Mouse (Mus musculus): ENCODE results near the gene Acot7. TPM values are rescaled to one million over a fixed set of nuclear protein-coding genes. Genes with fewer than 3 reads are reported as not detected.
A peak's percentile ranks its signal among the peaks of the same experiment; 100 is the strongest.

The Acot7 gene
- polyA plus RNA-seq, 1 experiment from 2014 or later = 51.1 TPM

GRCm38 (mm10) chr4:152263089-152263488 lies 85.2 kb downstream of the Acot7 start:
- peak overlapping the region; percentile 53 for H3K4me2 ChIP-seq
- no peak for DNase-seq (ENCODE audit: low spot score)
- peaks cover 30% of the 10 kb centered on the region for H3K4me1 ChIP-seq (replicated peaks; ENCODE audit: control insufficient read depth, insufficient read depth, low read length)
- no peak overlapping the region for H3K27ac ChIP-seq (ENCODE audit: low read depth, low read length)
- H3K27me3 ChIP-seq (replicated peaks; ENCODE audit: control insufficient read depth, insufficient read depth, low read length) = no peaks in the 10 kb centered on the region
- WGBS = 56% methylated on average over 9 of the region's 9 CpGs
- peak; percentile 58 for ATAC-seq (replicated peaks; ENCODE audit: low FRiP score)
- no peaks in the 10 kb centered on the region for H3K36me3 ChIP-seq (ENCODE audit: control insufficient read depth, insufficient read depth, low read length)
- no peak overlapping the region for H3K4me3 ChIP-seq (ENCODE audit: low read depth, low read length)
- no peak overlapping the region for H3K9ac ChIP-seq (ENCODE audit: low read depth, low read length)
- no peaks in the 10 kb centered on the region for H3K9me3 ChIP-seq (ENCODE audit: control insufficient read depth, low read length)

- Histone ChIP-seq H3K4me3 (ENCODE audit: low read depth, low read length) (no peak overlapping the region), H3K4me1 (replicated peaks; ENCODE audit: control insufficient read depth, insufficient read depth, low read length) (peaks cover 30% of the 10 kb centered on the region), H3K36me3 (ENCODE audit: control insufficient read depth, insufficient read depth, low read length) (no peaks in the 10 kb centered on the region), H3K4me2 (peak overlapping the region; percentile 53), H3K9me3 (ENCODE audit: control insufficient read depth, low read length) (no peaks in the 10 kb centered on the region), H3K27ac (ENCODE audit: low read depth, low read length) (peak overlapping the region; percentile 32; the same call in 1 of the 2 replicates), H3K9ac (ENCODE audit: low read depth, low read length) (peak overlapping the region; percentile 50), H3K27me3 (replicated peaks; ENCODE audit: control insufficient read depth, insufficient read depth, low read length) (no peaks in the 10 kb centered on the region)
- 35% methylated on average over 10 of the region's 10 CpGs for WGBS
- DNase-seq (ENCODE audit: low spot score) (peak; percentile 64), ATAC-seq (replicated peaks; ENCODE audit: low FRiP score) (peak; percentile 77)
Observed at GRCm38 (mm10) chr4:152263512-152264176, 85.7 kb downstream of the Acot7 start.

GRCm38 (mm10) chr4:152264177-152264530 lies 86.2 kb downstream of the Acot7 start:
- Histone ChIP-seq H3K27ac (ENCODE audit: low read depth, low read length) (peak overlapping the region; percentile 32; the same call in 1 of the 2 replicates), H3K4me2 (peak overlapping the region; percentile 53), H3K9ac (ENCODE audit: low read depth, low read length) (peak overlapping the region; percentile 50), H3K27me3 (replicated peaks; ENCODE audit: control insufficient read depth, insufficient read depth, low read length) (no peaks in the 10 kb centered on the region), H3K4me1 (replicated peaks; ENCODE audit: control insufficient read depth, insufficient read depth, low read length) (peaks cover 30% of the 10 kb centered on the region), H3K4me3 (ENCODE audit: low read depth, low read length) (no peak overlapping the region), H3K36me3 (ENCODE audit: control insufficient read depth, insufficient read depth, low read length) (no peaks in the 10 kb centered on the region), H3K9me3 (ENCODE audit: control insufficient read depth, low read length) (no peaks in the 10 kb centered on the region)
- 52% methylated on average over 4 of the region's 4 CpGs for WGBS
- ATAC-seq (replicated peaks; ENCODE audit: low FRiP score) = peak; percentile 13; the same call in 1 of the 2 replicates
- DNase-seq (ENCODE audit: low spot score) = no peak

GRCm38 (mm10) chr4:152264867-152265568 lies 87.1 kb downstream of the Acot7 start:
- DNase-seq (ENCODE audit: low spot score) (no peak), ATAC-seq (replicated peaks; ENCODE audit: low FRiP score) (no peak)
- Histone ChIP-seq H3K27me3 (replicated peaks; ENCODE audit: control insufficient read depth, insufficient read depth, low read length) (no peaks in the 10 kb centered on the region), H3K9me3 (ENCODE audit: control insufficient read depth, low read length) (no peaks in the 10 kb centered on the region), H3K27ac (ENCODE audit: low read depth, low read length) (no peak overlapping the region), H3K36me3 (ENCODE audit: control insufficient read depth, insufficient read depth, low read length) (no peaks in the 10 kb centered on the region), H3K4me3 (ENCODE audit: low read depth, low read length) (no peak overlapping the region), H3K4me2 (no peak overlapping the region), H3K4me1 (replicated peaks; ENCODE audit: control insufficient read depth, insufficient read depth, low read length) (peaks cover 30% of the 10 kb centered on the region), H3K9ac (ENCODE audit: low read depth, low read length) (no peak overlapping the region)
- WGBS = 87% methylated on average over 9 of the region's 9 CpGs

DNA sequence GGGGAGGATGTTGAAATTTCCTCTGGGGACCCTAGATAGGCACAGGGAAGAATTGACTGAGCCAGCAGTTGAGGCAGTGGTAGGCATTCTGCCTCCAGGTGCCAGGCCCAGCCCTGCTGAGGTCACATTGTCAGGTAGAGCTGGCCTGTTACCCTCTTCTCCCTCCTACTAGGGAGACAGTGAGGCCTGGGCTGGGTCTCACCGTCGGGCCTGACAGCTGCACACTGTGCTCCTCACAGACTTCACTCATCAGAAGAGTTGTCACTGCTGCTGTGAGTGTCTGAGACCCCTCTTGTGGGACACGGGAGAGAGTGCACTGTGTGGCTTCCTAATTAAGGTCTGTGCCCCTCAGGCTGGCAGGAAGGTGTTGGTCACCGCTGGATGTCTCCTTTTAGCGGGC lies 87.9 kb downstream of the Acot7 start:
- Histone ChIP-seq H3K27me3 (replicated peaks; ENCODE audit: control insufficient read depth, insufficient read depth, low read length) (no peaks in the 10 kb centered on the region), H3K9me3 (ENCODE audit: control insufficient read depth, low read length) (no peaks in the 10 kb centered on the region), H3K27ac (ENCODE audit: low read depth, low read length) (no peak overlapping the region), H3K9ac (ENCODE audit: low read depth, low read length) (no peak overlapping the region), H3K4me3 (ENCODE audit: low read depth, low read length) (no peak overlapping the region), H3K4me2 (no peak overlapping the region), H3K36me3 (ENCODE audit: control insufficient read depth, insufficient read depth, low read length) (no peaks in the 10 kb centered on the region), H3K4me1 (replicated peaks; ENCODE audit: control insufficient read depth, insufficient read depth, low read length) (peaks cover 30% of the 10 kb centered on the region)
- no peak for DNase-seq (ENCODE audit: low spot score)
- 74% methylated on average over 5 of the region's 5 CpGs for WGBS
- ATAC-seq (replicated peaks; ENCODE audit: low FRiP score) = no peak

DNA sequence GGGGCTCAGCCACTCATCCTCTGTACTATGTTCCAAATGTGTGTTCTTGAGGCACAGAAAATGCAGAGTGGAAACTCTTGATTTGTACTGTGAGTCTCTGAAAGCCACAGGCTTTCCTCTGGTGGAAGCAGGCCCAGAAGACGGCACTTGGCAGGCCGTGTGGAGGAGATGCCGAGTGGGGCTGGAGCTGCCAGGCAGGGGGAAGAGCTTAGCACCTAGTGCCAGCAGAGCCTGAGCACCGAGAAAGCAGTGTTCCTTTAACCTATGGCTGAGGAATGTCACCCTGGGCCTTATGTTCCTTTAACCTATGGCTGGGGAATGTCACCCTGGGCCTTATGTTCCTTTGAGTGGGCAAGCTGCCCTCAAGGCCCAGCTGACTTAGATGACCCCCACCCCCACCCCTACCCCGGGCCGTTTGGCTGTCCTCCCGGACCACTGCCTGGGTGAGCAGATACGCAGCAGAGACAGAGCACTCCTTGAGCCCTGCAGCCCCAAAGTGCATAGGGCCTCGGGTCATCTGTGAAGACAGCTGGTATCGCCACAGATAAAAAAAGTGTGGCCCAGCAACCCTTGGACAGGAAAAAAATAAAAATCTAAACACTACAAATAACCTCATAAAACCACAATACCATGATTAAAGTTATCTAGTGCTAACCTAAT lies 88.4 kb downstream of the Acot7 start:
- H3K9ac ChIP-seq (ENCODE audit: low read depth, low read length) = no peak overlapping the region
- DNase-seq (ENCODE audit: low spot score) = no peak
- ATAC-seq (replicated peaks; ENCODE audit: low FRiP score) = no peak
- H3K27ac ChIP-seq (ENCODE audit: low read depth, low read length) = no peak overlapping the region
- H3K27me3 ChIP-seq (replicated peaks; ENCODE audit: control insufficient read depth, insufficient read depth, low read length) = no peaks in the 10 kb centered on the region
- no peaks in the 10 kb centered on the region for H3K9me3 ChIP-seq (ENCODE audit: control insufficient read depth, low read length)
- H3K4me3 ChIP-seq (ENCODE audit: low read depth, low read length) = no peak overlapping the region
- 70% methylated on average over 10 of the region's 10 CpGs for WGBS
- peaks cover 30% of the 10 kb centered on the region for H3K4me1 ChIP-seq (replicated peaks; ENCODE audit: control insufficient read depth, insufficient read depth, low read length)
- H3K4me2 ChIP-seq = no peak overlapping the region
- no peaks in the 10 kb centered on the region for H3K36me3 ChIP-seq (ENCODE audit: control insufficient read depth, insufficient read depth, low read length)

GRCm38 (mm10) chr4:152267748-152268369 lies 89.9 kb downstream of the Acot7 start:
- Histone ChIP-seq H3K36me3 (ENCODE audit: control insufficient read depth, insufficient read depth, low read length) (no peaks in the 10 kb centered on the region), H3K4me1 (replicated peaks; ENCODE audit: control insufficient read depth, insufficient read depth, low read length) (peaks cover 25% of the 10 kb centered on the region), H3K27ac (ENCODE audit: low read depth, low read length) (no peak overlapping the region; the same call in 1 of the 2 replicates), H3K27me3 (replicated peaks; ENCODE audit: control insufficient read depth, insufficient read depth, low read length) (no peaks in the 10 kb centered on the region; the same call in none of the 2 replicates), H3K4me2 (no peak overlapping the region), H3K4me3 (ENCODE audit: low read depth, low read length) (no peak overlapping the region), H3K9ac (ENCODE audit: low read depth, low read length) (no peak overlapping the region; the same call in 1 of the 2 replicates), H3K9me3 (ENCODE audit: control insufficient read depth, low read length) (no peaks in the 10 kb centered on the region)
- 77% methylated on average over 13 of the region's 13 CpGs for WGBS
- ATAC-seq (replicated peaks; ENCODE audit: low FRiP score) (no peak), DNase-seq (ENCODE audit: low spot score) (no peak)

DNA sequence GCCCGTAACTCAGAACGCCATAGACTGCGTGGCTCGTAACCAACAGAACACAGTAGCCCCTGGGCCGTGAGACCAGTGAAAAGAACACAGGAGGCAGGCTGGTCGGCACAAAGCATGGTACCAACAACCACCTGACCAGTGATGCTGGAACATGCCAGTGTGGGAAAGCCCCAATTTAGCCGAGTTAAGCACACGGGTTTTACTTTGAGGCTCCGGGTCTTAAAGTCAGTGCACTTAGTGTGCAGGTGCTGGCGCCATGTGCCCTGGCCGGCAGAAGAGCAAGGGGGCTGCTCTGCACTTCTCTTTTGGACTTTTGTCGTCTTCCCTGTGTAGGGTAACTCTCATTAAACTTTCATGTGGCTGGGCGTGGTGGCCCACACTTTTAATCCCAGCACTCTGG lies 92.0 kb downstream of the Acot7 start:
- DNase-seq (ENCODE audit: low spot score) = no peak
- 85% methylated on average over 13 of the region's 13 CpGs for WGBS
- no peak for ATAC-seq (replicated peaks; ENCODE audit: low FRiP score)

More for the DNA sequence above, 92.0 kb downstream of the Acot7 start:
- Histone ChIP-seq H3K9me3 (ENCODE audit: control insufficient read depth, low read length) (no peaks in the 10 kb centered on the region), H3K4me1 (replicated peaks; ENCODE audit: control insufficient read depth, insufficient read depth, low read length) (peaks cover 11% of the 10 kb centered on the region), H3K9ac (ENCODE audit: low read depth, low read length) (no peak overlapping the region), H3K27ac (ENCODE audit: low read depth, low read length) (no peak overlapping the region), H3K4me2 (no peak overlapping the region), H3K36me3 (ENCODE audit: control insufficient read depth, insufficient read depth, low read length) (no peaks in the 10 kb centered on the region), H3K4me3 (ENCODE audit: low read depth, low read length) (no peak overlapping the region), H3K27me3 (replicated peaks; ENCODE audit: control insufficient read depth, insufficient read depth, low read length) (peaks cover 21% of the 10 kb centered on the region)

Measured in liver, embryonic 11.5 days (tissue).